Mouse (Mus musculus) layer of hippocampus, adult 2 months (tissue): ENCODE data around the gene Grin2a. TPM values are rescaled to one million over a fixed set of nuclear protein-coding genes. Genes with fewer than 3 reads are reported as not detected.
A peak's percentile ranks its signal among the peaks of the same experiment; 100 is the strongest.

Experiments used
- DNase-seq, 2 experiments: peaks; one replicate each; pipeline ENCODE4 v3.0.0; 2022; ENCODE audit warnings: low spot score in 2 of 2
- H3K27ac ChIP-seq: fragments of 200-600 bp; 2 replicates; pipeline ENCODE4 v1.8.1; 2022
- H3K4me3 ChIP-seq: fragments of 200-600 bp; 2 replicates; pipeline ENCODE4 v1.8.1; 2022; ENCODE audit warnings: mild to moderate bottlenecking
- CTCF ChIP-seq: fragments of 200-600 bp; conservative IDR thresholded peaks from 2 replicates; pipeline ENCODE4 v1.8.1; 2022; ENCODE audit warnings: antibody characterized with exemption, mild to moderate bottlenecking, moderate library complexity
- total RNA-seq, 2 experiments: library from RNA; stranded (reverse); gene quantifications; 2 replicates each; pipeline ENCODE4 v1.2.3; 2021

Grin2a gene
- total RNA-seq, 2 experiments from 2014 or later: 384 to 411 TPM

DNA sequence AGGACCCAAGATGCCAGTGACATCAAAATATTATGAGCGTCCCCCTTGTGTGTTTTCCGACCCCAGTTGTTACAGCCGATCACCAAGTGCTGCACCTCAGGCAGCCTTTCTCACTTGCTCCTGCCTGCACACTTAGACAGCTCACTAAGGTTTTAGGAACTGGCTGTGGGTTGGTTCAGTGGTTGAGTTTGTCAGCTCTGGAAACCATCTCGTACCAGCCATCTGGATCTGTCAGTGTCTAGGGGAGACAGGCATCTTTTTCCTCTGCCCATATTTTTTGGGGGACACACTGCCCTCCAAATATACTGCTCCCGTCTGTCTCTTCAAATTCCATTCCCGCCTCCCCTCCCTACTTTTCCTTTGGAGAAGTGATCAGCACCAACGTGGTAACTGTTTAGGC lies 99.8 kb downstream of the Grin2a start:
- no peak for TF ChIP-seq CTCF
- no peak overlapping the region for H3K4me3 ChIP-seq
- peak in 1 of 2 experiments; percentile 41 for DNase-seq

DNA sequence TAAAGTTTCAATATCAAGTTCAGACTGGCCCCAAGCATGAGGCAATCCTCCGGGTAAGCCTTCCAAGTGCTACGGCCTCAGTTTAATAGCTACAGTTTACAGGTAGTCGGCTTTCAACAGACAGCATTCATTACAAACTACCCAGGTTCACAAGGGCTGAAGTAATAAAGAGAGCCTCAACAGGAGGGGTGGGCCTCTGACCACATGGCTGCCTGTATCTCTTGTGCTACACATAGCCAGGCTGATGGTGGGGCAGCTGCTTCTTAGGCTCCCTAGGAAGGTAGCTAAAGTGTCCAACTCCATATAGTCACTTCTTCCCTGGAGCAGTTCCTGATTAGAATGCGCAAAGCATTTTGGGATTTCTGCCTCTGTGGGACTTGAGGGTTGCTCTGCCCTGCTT lies 109.2 kb downstream of the Grin2a start:
- H3K27ac ChIP-seq: peak overlapping the region; percentile 70
- no peak for DNase-seq
- no peak for TF ChIP-seq CTCF
- H3K4me3 ChIP-seq: no peak overlapping the region

More for the DNA sequence above, 99.8 kb downstream of the Grin2a start:
- peak overlapping the region; percentile 83 for H3K27ac ChIP-seq

DNA sequence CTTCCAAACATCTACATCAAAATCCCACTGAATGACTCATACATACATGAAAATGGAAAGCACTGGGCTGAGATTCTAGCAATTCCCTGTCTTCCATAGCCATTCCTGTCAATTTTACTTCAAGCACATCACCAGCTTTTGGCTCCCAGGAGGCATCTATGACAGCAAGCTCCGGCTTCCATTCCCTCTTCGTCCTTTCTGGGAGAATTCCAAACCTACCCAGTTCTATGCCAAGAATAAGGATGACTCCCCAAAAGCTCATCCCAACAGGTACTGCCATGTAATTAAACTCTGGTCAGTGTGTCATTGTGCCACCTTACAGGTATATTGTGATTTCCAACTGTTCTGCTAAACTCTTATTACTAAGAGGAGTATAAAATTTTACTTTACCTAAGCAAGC lies 111.2 kb downstream of the Grin2a start:
- TF ChIP-seq CTCF: no peak
- no peak overlapping the region for H3K4me3 ChIP-seq
- DNase-seq: no peak
- H3K27ac ChIP-seq: peak overlapping the region; percentile 46; the same call in 1 of the 2 replicates

DNA sequence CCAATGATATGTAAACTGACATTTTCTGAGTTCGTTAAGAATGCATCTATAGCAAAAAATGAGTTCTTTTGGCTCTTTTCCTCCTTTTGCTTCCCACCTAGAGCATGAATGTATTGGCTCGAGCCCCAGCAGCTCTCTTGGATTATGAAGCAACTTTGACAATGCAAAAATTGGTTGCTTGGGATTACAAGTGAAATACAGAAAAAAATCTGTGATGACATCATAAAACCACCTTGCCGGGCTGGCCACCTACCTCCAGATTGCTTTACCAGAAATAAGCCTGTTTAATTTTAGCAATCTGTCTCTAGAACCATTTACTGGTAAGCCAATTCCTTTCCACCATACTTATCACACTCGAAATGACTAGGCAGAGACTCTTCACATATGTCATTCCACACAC lies 112.9 kb downstream of the Grin2a start:
- DNase-seq: no peak
- Histone ChIP-seq H3K27ac (peak overlapping the region; percentile 65; the same call in 1 of the 2 replicates), H3K4me3 (no peak overlapping the region)
- TF ChIP-seq CTCF: no peak

DNA sequence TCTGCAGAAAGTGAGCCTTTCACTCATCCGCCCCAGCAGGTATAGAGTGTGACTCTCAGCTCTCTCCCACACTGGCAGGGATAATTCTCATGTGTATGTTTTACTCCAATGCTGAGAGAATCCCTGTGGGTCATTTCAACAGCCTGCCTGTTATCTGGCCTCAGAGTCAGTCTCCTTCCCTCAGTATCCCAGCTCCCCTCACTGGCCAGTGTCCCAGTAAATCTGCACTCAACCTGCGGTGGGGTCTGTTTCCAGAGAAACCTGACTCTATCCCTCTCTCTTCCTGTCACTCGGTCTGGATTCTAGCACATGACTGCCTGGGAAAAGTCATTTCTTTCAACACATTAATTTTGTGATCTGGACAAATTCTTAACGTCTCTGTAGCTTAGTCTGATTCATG lies 122.4 kb downstream of the Grin2a start:
- TF ChIP-seq CTCF: no peak
- Histone ChIP-seq H3K27ac (peak overlapping the region; percentile 49), H3K4me3 (no peak overlapping the region)
- no peak for DNase-seq

DNA sequence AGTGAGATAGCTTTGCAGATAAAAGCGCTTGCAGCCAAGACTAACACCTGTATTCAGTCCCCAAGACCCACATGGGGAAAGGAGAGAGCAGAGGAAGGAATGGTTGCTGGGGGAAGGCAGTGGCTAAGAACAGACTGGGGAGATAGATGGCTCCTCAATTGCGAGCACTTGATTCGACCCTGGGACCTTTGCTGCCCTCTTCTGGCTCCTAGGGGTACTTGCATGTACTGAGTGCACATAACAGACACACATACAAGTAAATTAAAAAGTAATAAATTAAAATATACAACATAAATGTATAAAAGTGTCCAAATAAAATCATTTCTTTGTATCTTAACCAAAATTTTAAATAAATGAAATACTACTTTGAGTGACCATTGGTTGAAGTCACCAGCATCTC lies 129.7 kb downstream of the Grin2a start:
- Histone ChIP-seq H3K4me3 (no peak overlapping the region), H3K27ac (no peak overlapping the region; the same call in 1 of the 2 replicates)
- DNase-seq: no peak
- peak; percentile 70 for TF ChIP-seq CTCF

DNA sequence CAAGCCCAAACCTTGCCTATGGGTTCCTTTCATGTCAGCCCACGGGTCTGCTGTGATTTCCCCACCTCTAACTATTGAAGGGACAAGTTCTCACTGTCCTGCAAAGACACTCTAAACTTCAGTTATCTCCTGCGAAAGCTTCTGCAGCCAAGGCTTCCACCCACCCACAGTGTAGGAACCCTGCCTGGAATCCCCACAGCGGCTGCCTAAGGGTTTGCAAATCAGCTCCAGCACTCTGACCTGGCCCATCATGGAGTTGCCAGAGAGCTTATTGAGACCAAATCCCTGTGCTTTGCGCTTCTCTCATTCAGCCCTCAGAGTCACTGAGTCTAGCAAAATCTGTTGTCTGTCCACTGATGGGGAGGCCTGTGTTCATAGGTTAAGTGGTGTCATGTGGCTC lies 130.3 kb downstream of the Grin2a start:
- no peak overlapping the region for H3K4me3 ChIP-seq
- H3K27ac ChIP-seq: peak overlapping the region; percentile 39; the same call in 1 of the 2 replicates
- DNase-seq: no peak
- TF ChIP-seq CTCF: no peak

DNA sequence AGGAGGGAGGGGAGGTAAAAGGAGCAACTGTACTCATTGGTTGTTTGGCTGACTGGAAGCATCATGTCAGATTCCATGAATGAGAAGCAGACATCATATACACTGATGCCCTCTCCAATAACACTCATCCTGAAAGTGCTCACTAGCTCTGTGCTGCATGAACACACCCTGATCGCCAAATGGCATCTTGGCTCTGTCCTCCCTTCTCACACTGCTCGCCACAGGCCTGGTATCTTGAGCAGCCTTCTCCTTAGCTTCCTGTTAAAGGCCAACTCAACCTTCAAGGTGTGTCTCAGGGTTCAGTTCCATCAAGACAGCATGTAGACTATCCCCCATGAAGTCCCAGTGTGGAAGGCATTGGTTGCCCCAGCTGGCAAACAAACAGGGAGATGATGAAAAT lies 137.6 kb downstream of the Grin2a start:
- Histone ChIP-seq H3K27ac (peak overlapping the region; percentile 57; the same call in 1 of the 2 replicates), H3K4me3 (no peak overlapping the region)
- no peak for DNase-seq
- TF ChIP-seq CTCF: no peak

DNA sequence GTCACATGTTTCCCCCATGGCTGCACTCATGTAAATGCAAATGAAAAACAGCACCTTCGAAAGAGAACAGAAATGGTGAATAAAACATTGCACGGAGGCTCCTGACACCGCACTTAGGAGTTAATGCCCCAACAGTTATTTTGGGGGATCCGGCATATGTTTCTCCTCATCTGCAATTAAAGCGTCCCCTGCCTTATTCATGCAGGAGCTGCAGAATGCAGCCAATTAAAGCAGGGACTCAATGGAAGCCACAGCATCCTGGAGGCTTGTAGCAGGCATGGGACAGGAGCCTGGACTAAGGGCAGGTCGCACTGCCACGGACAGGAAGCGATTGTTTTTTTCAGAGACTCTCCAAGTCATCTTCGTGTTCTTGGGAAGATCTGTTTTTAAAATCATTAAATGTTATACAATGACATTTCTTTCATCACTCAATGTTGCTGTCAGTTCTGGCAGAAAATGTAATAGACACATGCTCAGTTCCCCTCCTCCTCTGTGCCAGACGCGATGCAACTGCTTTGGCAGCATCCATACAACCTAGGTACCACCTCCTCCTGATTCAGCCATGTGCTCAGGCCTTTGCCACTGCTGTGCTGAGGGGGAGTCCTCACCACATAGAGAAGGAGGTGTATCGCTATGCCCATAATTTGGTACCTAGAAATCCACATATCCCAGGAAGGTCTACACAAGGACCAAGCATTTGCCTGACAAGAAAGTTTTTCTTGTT lies 143.9 kb downstream of the Grin2a start:
- peak overlapping the region; percentile 89 for H3K27ac ChIP-seq
- peak; percentile 74 to 91 for DNase-seq
- TF ChIP-seq CTCF: no peak
- H3K4me3 ChIP-seq: no peak overlapping the region

DNA sequence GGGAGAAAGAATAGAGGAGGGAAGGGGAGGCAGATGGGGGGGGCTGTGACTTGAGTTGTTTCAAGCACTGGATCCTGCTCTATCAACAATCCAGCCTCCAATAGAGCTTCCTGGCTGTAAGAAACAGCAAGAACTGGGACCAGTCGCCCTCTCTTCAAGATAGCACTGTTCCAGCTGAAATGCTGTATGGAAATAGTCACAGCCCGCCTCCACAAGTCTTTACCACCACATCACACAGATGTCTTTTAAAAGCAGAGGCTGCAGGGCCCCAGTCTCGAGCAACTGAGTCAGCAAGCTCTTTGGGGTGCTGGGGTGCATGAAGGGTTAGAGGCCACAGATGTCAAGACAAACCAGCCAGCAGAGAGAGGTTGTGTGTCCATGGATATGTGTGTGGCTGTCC lies 153.9 kb downstream of the Grin2a start:
- no peak for DNase-seq
- TF ChIP-seq CTCF: no peak
- Histone ChIP-seq H3K4me3 (no peak overlapping the region), H3K27ac (peak overlapping the region; percentile 70; the same call in 1 of the 2 replicates)

DNA sequence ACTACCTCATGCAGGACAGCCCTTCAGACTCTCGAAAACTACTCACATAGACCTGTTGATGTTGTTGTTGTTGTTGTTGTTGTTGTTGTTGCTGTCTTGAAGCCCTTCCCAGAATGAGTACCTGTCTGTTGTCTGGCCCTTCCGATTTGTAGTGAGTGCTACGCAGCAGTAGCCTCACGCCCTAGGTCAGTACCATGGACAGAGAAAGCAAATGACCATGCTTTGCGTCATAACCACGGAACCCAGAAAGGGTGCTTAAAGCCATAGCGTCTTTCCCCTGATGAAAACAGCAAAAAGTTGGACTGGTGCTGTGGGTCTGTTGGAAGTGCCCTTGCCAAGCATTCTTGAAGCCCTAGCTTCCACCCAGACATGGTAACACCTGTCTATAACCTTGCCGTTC lies 158.8 kb downstream of the Grin2a start:
- TF ChIP-seq CTCF: no peak
- no peak overlapping the region for H3K4me3 ChIP-seq
- 0 out of 2 replicates have a peak overlapping the region, but pooled peaks have one; percentile 18 for H3K27ac ChIP-seq
- DNase-seq: no peak

DNA sequence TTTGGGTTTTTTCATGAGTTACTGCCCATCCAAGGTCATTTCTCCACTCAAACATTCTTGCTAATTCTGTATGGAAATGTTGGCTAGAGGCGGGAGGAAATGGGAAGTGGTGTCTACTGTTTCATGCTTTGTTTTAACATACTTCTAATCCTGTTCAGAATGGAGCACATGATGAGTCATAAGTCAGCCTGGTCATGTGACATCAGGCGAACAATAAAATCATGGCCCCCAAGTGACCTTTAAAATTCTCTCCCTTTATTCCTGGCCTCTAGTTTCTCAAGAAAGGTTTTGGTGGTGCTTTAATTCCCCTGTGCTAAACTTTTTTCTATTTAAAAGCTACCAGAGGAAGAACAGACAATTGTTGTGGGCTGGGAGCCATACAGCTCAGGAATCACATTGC lies 161.1 kb downstream of the Grin2a start:
- DNase-seq: no peak
- peak overlapping the region; percentile 29; the same call in 1 of the 2 replicates for H3K27ac ChIP-seq
- TF ChIP-seq CTCF: no peak
- H3K4me3 ChIP-seq: no peak overlapping the region

DNA sequence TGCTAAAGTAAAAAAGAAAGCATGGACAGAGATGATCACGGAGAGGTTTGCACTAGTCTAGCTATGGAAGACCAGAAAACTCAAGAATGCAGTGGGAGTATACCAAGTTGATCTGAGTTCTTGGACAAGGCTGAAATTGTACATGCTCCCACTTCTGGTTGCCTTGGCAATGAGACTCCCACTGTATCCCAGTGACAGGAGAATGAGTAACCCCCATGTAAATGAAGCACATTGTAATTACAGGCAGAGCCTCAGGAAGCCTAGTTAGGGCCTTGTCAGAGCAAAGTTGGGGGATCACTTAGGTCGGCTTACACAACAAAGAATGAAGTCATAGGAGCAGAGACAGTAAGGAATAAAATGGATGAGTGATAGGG lies 170.3 kb downstream of the Grin2a start:
- DNase-seq: peak in 1 of 2 experiments; percentile 36
- Histone ChIP-seq H3K27ac (peak overlapping the region; percentile 72), H3K4me3 (no peak overlapping the region)
- no peak for TF ChIP-seq CTCF

DNA sequence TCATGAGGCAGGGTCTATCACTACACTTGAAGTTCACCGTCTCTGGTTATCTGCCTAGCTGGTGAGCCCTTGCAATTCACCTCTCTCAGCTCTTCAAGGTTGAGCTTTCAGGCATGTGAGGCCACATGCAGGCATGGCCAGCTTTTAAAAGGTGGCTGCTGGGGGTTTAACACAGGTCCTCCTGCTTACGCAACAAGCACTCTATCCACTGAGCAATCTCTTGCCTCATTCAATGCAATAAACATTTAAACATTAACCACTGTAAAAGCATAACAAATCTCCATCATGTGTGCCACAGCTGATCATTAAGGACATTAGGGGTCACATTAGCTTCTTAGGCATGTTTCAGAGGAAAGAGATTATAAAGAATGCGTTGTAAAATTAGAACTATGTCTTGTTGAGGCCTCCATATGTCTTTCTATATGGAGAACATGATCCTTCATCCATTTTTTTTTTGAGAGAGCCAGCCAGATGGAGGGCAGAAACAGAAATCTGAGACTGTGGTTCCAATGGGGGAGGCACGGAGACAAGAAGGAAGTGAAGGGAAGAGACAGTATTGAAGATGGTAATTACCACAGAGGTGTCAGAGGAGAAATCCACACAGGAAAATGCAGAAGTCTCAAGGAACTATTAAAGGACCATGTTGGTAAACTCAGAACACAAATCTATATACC lies 170.8 kb downstream of the Grin2a start:
- TF ChIP-seq CTCF: no peak
- H3K4me3 ChIP-seq: no peak overlapping the region
- H3K27ac ChIP-seq: peak overlapping the region; percentile 72
- DNase-seq: no peak
